Mouse (Mus musculus): Measurements from ENCODE around the gene Coro6. TPM values are rescaled to one million over a fixed set of nuclear protein-coding genes. Genes with fewer than 3 reads are reported as not detected.

Gene Coro6
- polyA plus RNA-seq, 1 experiment from 2014 or later = 0.26 TPM

DNA sequence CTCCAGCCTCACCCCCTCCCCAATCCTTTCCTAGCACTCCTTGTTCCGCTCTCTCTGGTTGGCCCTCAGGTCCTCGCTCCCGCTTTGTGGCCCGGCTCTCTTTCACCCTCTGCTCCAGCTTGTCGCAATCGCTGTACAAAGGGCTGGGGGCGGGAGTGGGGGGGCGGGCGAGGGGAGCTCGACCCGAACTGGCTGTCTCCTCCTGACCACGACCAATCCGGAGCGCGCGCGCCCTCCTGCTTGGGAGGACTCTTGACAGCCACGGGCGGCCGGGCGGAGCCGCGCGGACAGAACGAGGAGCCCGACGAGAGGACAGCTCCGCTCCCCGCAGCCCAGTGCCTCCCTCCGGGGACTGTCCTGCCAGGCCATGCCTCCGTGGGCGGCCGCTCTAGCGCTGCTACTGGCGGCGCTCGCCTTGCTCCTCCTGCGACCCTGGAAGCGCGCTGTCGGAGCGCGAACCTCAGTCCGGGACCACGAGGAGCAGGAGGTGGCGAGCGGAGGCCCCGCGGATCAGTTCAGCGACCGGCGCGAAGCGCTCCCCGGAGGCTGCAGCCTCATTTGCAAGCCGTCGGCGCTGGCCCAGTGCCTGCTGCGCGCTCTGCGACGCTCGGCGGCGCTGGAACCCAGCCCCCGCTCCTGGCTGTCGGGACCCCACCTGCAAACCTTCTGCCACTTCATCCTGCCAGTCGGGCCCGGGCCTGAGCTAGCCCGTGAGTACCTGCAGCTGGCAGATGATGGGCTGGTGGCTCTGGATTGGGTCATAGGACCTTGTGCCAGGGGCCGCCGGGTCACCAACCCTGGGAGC is 52.8 kb downstream of the Coro6 start, which contains the start of gene Abhd15:
Gene Abhd15 (plus strand): TSS at position 290 of the 805 bp plus-strand sequence.
- Histone ChIP-seq H3K27me3 (ENCODE audit: control insufficient read depth, insufficient read depth, low read length) (peaks cover 36% of the 10 kb centered on the region), H3K4me2 (ENCODE audit: low read length) (peak within 1 kb of the TSS; percentile 98), H3K9me3 (ENCODE audit: control insufficient read depth, low read length) (no peaks in the 10 kb centered on the region), H3K27ac (replicated peaks; ENCODE audit: low read depth, low read length) (0 out of 2 replicates have a peak within 1 kb of the TSS, but pooled peaks have one; percentile 41), H3K9ac (replicated peaks; ENCODE audit: low read length) (peak within 1 kb of the TSS; percentile 46), H3K36me3 (ENCODE audit: control insufficient read depth, insufficient read depth, low read length) (no peaks in the 10 kb centered on the region), H3K4me1 (ENCODE audit: control insufficient read depth, insufficient read depth, low read length) (peaks cover 30% of the 10 kb centered on the region), H3K4me3 (replicated peaks; ENCODE audit: low read depth, low read length) (peak within 1 kb of the TSS; percentile 58)
- DNase-seq = peak; percentile 79
- under 1% methylated on average over 62 of the region's 72 CpGs for WGBS
- ATAC-seq (ENCODE audit: low FRiP score, low TSS enrichment) = peak; percentile 44; the same call in 1 of the 2 replicates

- Histone ChIP-seq H3K4me3 (replicated peaks; ENCODE audit: low read depth, low read length) (peak within 1 kb of the TSS; percentile 58), H3K27ac (replicated peaks; ENCODE audit: low read depth, low read length) (0 out of 2 replicates have a peak within 1 kb of the TSS, but pooled peaks have one; percentile 41), H3K9ac (replicated peaks; ENCODE audit: low read length) (peak within 1 kb of the TSS; percentile 46), H3K4me1 (ENCODE audit: control insufficient read depth, insufficient read depth, low read length) (peaks cover 30% of the 10 kb centered on the region), H3K27me3 (ENCODE audit: control insufficient read depth, insufficient read depth, low read length) (peaks cover 36% of the 10 kb centered on the region), H3K4me2 (ENCODE audit: low read length) (peak within 1 kb of the TSS; percentile 98), H3K36me3 (ENCODE audit: control insufficient read depth, insufficient read depth, low read length) (no peaks in the 10 kb centered on the region), H3K9me3 (ENCODE audit: control insufficient read depth, low read length) (no peaks in the 10 kb centered on the region)
- 7% methylated on average over 39 of the region's 39 CpGs for WGBS
- ATAC-seq (ENCODE audit: low FRiP score, low TSS enrichment) (no peak), DNase-seq (peak; percentile 15)
Measured at GRCm38 (mm10) chr11:77515637-77516552, 53.7 kb downstream of the Coro6 start, which contains the start of gene Trp53i13. Gene Trp53i13, minus strand, starts transcription at chr11:77515980.

DNA sequence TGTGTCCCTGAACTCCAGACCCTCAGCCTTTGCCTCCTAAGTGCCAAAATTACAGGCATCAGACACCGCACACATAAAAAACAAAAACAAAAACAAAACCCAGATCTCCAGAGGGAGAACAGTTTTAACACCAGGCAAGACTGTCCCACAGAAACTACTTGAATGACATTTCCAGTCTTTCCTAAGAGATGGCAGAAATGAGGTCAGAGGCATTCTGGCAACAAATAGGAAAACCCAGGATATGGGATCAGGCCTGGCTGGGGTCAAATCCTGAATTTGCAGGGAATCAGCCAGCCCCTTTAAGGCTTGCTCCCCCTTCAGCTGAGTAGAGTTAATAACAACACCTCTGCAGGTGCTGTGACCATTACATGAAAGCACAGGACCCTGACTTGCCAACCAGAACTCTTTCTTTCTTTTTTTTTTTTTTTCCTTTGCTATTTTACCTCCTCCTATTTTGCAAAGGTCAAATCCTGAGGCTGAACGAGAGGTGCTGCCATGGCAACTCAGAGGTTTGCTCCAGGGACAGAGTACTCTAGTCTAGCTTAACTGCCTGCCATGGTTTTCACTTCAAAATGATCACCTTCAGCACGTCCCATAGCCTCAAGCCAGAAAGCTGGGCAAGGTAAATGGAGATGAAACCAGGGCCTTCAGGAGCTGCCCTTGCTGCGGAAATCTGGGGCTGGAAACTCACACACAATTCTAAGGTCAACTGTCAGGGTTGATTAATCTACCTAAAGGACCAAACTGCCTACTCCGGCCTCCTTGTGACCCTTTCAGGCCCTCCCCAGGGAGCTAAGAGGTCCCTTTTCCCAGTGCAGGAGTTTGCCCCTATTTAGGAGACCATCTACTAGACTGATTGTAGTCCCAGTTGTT is 54.6 kb downstream of the Coro6 start:
- WGBS = 49% methylated on average over 5 of the region's 5 CpGs
- H3K27ac ChIP-seq (replicated peaks; ENCODE audit: low read depth, low read length) = no peak overlapping the region
- ATAC-seq (ENCODE audit: low FRiP score, low TSS enrichment) (no peak), DNase-seq (peak; percentile 25)
- H3K4me1 ChIP-seq (ENCODE audit: control insufficient read depth, insufficient read depth, low read length) = peaks cover 30% of the 10 kb centered on the region
- no peaks in the 10 kb centered on the region for H3K9me3 ChIP-seq (ENCODE audit: control insufficient read depth, low read length)
- no peak overlapping the region for H3K4me3 ChIP-seq (replicated peaks; ENCODE audit: low read depth, low read length)
- no peak overlapping the region for H3K9ac ChIP-seq (replicated peaks; ENCODE audit: low read length)
- H3K27me3 ChIP-seq (ENCODE audit: control insufficient read depth, insufficient read depth, low read length) = peaks cover 36% of the 10 kb centered on the region
- 0 out of 2 replicates have a peak overlapping the region, but pooled peaks have one; percentile 98 for H3K4me2 ChIP-seq (ENCODE audit: low read length)
- H3K36me3 ChIP-seq (ENCODE audit: control insufficient read depth, insufficient read depth, low read length) = no peaks in the 10 kb centered on the region

- DNase-seq (no peak), ATAC-seq (ENCODE audit: low FRiP score, low TSS enrichment) (no peak)
- H3K9ac ChIP-seq (replicated peaks; ENCODE audit: low read length) = no peak overlapping the region
- H3K4me3 ChIP-seq (replicated peaks; ENCODE audit: low read depth, low read length) = no peak overlapping the region
- H3K4me1 ChIP-seq (ENCODE audit: control insufficient read depth, insufficient read depth, low read length) = peaks cover 24% of the 10 kb centered on the region
- peaks cover 32% of the 10 kb centered on the region; the same call in 1 of the 2 replicates for H3K27me3 ChIP-seq (ENCODE audit: control insufficient read depth, insufficient read depth, low read length)
- 80% methylated on average over 27 of the region's 27 CpGs for WGBS
- no peaks in the 10 kb centered on the region for H3K36me3 ChIP-seq (ENCODE audit: control insufficient read depth, insufficient read depth, low read length)
- H3K4me2 ChIP-seq (ENCODE audit: low read length) = no peak overlapping the region
- H3K9me3 ChIP-seq (ENCODE audit: control insufficient read depth, low read length) = no peaks in the 10 kb centered on the region
- H3K27ac ChIP-seq (replicated peaks; ENCODE audit: low read depth, low read length) = no peak overlapping the region
Measured at GRCm38 (mm10) chr11:77518051-77518798, 56.0 kb downstream of the Coro6 start.

- DNase-seq (no peak), ATAC-seq (ENCODE audit: low FRiP score, low TSS enrichment) (no peak)
- no peak within 1 kb of the TSS for H3K27ac ChIP-seq (replicated peaks; ENCODE audit: low read depth, low read length)
- H3K9ac ChIP-seq (replicated peaks; ENCODE audit: low read length) = no peak within 1 kb of the TSS
- peaks cover 24% of the 10 kb centered on the region for H3K4me1 ChIP-seq (ENCODE audit: control insufficient read depth, insufficient read depth, low read length)
- WGBS = 79% methylated on average over 5 of the region's 5 CpGs
- no peak within 1 kb of the TSS for H3K4me2 ChIP-seq (ENCODE audit: low read length)
- H3K36me3 ChIP-seq (ENCODE audit: control insufficient read depth, insufficient read depth, low read length) = no peaks in the 10 kb centered on the region
- no peak within 1 kb of the TSS for H3K4me3 ChIP-seq (replicated peaks; ENCODE audit: low read depth, low read length)
- H3K9me3 ChIP-seq (ENCODE audit: control insufficient read depth, low read length) = no peaks in the 10 kb centered on the region
- peaks cover 25% of the 10 kb centered on the region; the same call in 1 of the 2 replicates for H3K27me3 ChIP-seq (ENCODE audit: control insufficient read depth, insufficient read depth, low read length)
Measured at GRCm38 (mm10) chr11:77519043-77519442, 56.8 kb downstream of the Coro6 start, which contains the start of gene Gm10392. Gene Gm10392, minus strand, starts transcription at chr11:77519198.

Other genes with a start within 250 kb of the Coro6 start
- gene Ssh2, start 246.1 kb upstream of the Coro6 start, polyA plus RNA-seq (2014; fragmentation: Nextera tagmentation; extraction: Ambion mirVana) = 23.0 and 26.6 TPM in 2 replicates
- gene Ankrd13b, start 27.3 kb downstream of the Coro6 start, polyA plus RNA-seq (2014; fragmentation: Nextera tagmentation; extraction: Ambion mirVana) = 42.6 and 43.7 TPM in 2 replicates
- gene Git1, start 31.2 kb downstream of the Coro6 start, polyA plus RNA-seq (2014; fragmentation: Nextera tagmentation; extraction: Ambion mirVana) = 23.1 and 25.1 TPM in 2 replicates
- 1.8 and 2.0 TPM in 2 replicates for gene Abhd15, start 52.7 kb downstream of the Coro6 start, polyA plus RNA-seq (2014; fragmentation: Nextera tagmentation; extraction: Ambion mirVana)
- 11.7 and 12.0 TPM in 2 replicates for gene Trp53i13, start 53.6 kb downstream of the Coro6 start, polyA plus RNA-seq (2014; fragmentation: Nextera tagmentation; extraction: Ambion mirVana)
- not detected in 2 replicates for gene Gm10392, start 56.8 kb downstream of the Coro6 start, polyA plus RNA-seq (2014; fragmentation: Nextera tagmentation; extraction: Ambion mirVana)
- 37.0 and 37.5 TPM in 2 replicates for gene Taok1, start 145.4 kb downstream of the Coro6 start, polyA plus RNA-seq (2014; fragmentation: Nextera tagmentation; extraction: Ambion mirVana)
- gene Nufip2, start 223.7 kb downstream of the Coro6 start, polyA plus RNA-seq (2014; fragmentation: Nextera tagmentation; extraction: Ambion mirVana) = 6.2 and 6.8 TPM in 2 replicates